In the genomic region with DNA sequence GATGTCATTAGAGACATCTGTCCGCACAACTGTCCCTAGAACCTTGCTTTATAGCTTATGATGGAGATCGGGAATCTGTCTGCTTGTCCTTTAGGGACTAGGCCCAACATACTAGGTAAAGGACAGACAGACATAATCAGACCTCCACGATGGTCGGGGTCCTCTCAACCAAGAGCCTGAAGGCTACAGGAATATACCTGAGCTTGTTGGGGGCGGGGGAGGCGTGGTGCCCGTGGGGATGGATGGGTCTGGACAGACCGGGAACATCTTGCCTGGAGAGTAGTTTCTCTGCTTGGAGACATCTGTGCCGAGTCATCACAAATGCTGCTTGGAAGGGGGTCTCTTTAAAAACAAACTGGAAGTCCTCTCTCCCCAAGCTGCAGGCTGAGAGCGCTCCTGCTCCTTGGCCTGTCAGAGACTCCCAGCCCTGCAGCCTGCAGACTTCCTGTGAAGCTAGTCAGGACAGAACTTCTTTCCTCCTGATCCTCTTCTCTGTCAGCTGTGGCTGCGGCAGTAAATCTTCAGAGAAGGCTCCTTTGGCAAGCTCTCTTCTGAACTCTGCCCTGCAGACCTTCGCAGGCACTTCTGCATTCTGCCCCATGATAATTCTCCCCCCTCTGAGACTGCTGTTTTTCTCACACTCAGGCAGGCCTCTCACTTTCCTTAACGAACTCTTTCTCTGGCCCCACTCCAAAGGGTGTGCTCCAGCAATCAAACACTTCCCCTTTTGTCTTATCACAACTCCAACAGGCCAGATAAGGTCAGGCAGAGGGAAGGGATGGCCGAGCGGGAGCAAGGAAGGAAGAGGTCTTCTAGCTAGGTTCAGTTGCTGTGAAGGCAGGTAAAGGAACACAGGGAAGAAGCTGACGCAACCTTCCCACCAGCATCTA, we compare ENCODE assay signal across 8 mouse cellular contexts.
DNase-seq lines count a peak whose midpoint lies in the region; ATAC-seq and TF ChIP-seq lines count a peak whose summit lies in the region.

No protein-coding gene starts in this region.

- TF ChIP-seq CTCF in CH12.LX (conservative IDR thresholded peaks at IDR 0.05 in 1 of 2, IDR thresholded peaks at IDR 0.05 in 1 of 2; ENCODE audit: low read depth in 2 of 2, low read length in 2 of 2), result no peak
- no peak for TF ChIP-seq CTCF in Patski (IDR thresholded peaks at IDR 0.05)
- no peak for TF ChIP-seq CTCF in kidney, adult 2 months (conservative IDR thresholded peaks at IDR 0.05; ENCODE audit: insufficient read depth, insufficient read length, low read depth, low read length)

- 0 out of 2 replicates have a peak overlapping the region, but pooled peaks have one; percentile 13 for H3K27ac ChIP-seq in CH12.LX (ENCODE audit: insufficient read depth, low read depth)
- H3K27ac ChIP-seq in kidney, adult 2 months (ENCODE audit: insufficient read depth, low read depth, low read length), result peak overlapping the region; percentile 73
- H3K27ac ChIP-seq in lung, embryonic 15.5 days, result peak overlapping the region; percentile 44; the same call in 1 of the 2 replicates
- H3K27ac ChIP-seq in stomach, embryonic 16.5 days (ENCODE audit: low read length), result peak overlapping the region; percentile 46
- H3K27ac ChIP-seq in hindbrain, embryonic 10.5 days, result no peak overlapping the region

- TF ChIP-seq EP300 in CH12.LX (IDR thresholded peaks at IDR 0.05; ENCODE audit: low read length), result no peak

- no peaks in the 10 kb centered on the region for H3K79me2 ChIP-seq in CH12.LX (replicated peaks; ENCODE audit: control insufficient read depth, extremely low read depth, insufficient read depth, poor library complexity, severe bottlenecking)

- no peak for TF ChIP-seq POLR2A in CH12.LX (IDR thresholded peaks at IDR 0.05; ENCODE audit: low read depth, low read length)
- no peak for TF ChIP-seq POLR2A in kidney, adult 2 months (IDR thresholded peaks at IDR 0.05; ENCODE audit: low read depth, low read length)

- H3K9me3 ChIP-seq in CH12.LX (replicated peaks; ENCODE audit: low read length), result no peaks in the 10 kb centered on the region
- no peaks in the 10 kb centered on the region for H3K9me3 ChIP-seq in lung, embryonic 15.5 days
- H3K9me3 ChIP-seq in stomach, embryonic 16.5 days (replicated peaks; ENCODE audit: control insufficient read depth, low read length), result no peaks in the 10 kb centered on the region
- H3K9me3 ChIP-seq in hindbrain, embryonic 10.5 days, result 0 out of 2 replicates have a peak, but pooled peaks cover 2% of the 10 kb centered on the region

- no peak overlapping the region for H3K9ac ChIP-seq in CH12.LX (ENCODE audit: insufficient read depth, low read depth)
- no peak overlapping the region for H3K9ac ChIP-seq in lung, embryonic 15.5 days
- H3K9ac ChIP-seq in stomach, embryonic 16.5 days (ENCODE audit: low read length), result peak overlapping the region; percentile 17; the same call in 1 of the 2 replicates

- no peak overlapping the region for H3K4me2 ChIP-seq in CH12.LX (ENCODE audit: insufficient read depth, low read depth, poor library complexity, severe bottlenecking)
- peak overlapping the region; percentile 20 for H3K4me2 ChIP-seq in lung, embryonic 15.5 days
- peak overlapping the region; percentile 31; the same call in 1 of the 2 replicates for H3K4me2 ChIP-seq in stomach, embryonic 16.5 days (ENCODE audit: low read depth, low read length)

- peaks cover 7 to 14% of the 10 kb centered on the region in 2 experiments for H3K4me1 ChIP-seq in CH12.LX (ENCODE audit: control insufficient read depth in 1 of 2, insufficient read depth in 2 of 2)
- peaks cover 8% of the 10 kb centered on the region; the same call in 1 of the 2 replicates for H3K4me1 ChIP-seq in kidney, adult 2 months (ENCODE audit: control insufficient read depth, insufficient read depth, low read length)
- peaks cover 14% of the 10 kb centered on the region for H3K4me1 ChIP-seq in lung, embryonic 15.5 days
- peaks cover 12% of the 10 kb centered on the region for H3K4me1 ChIP-seq in stomach, embryonic 16.5 days (ENCODE audit: control insufficient read depth, insufficient read depth, low read length)
- H3K4me1 ChIP-seq in hindbrain, embryonic 10.5 days (replicated peaks), result no peaks in the 10 kb centered on the region

- in situ Hi-C loops in CH12.LX (cut with MboI; ENCODE audit: low pct_ligation_motif_present, low pct_unique_long_range_greater_than_20kb, low sequenced_read_pairs) (no loop called here), Patski (cut with MboI; ENCODE audit: low pct_unique_long_range_greater_than_20kb) (no loop called here)

- TF ChIP-seq RAD21 in CH12.LX (IDR thresholded peaks at IDR 0.05; ENCODE audit: low read depth, low read length), result no peak

- peak; percentile 21 for DNase-seq in CH12.LX (ENCODE audit: extremely low read depth)
- DNase-seq in Patski (ENCODE audit: low read depth, low spot score), result peak; percentile 34
- peak; percentile 20 for DNase-seq in gastrocnemius, postnatal 14 days
- peak; percentile 91 for DNase-seq in kidney, adult 2 months
- no peak for DNase-seq in hindbrain, embryonic 10.5 days (ENCODE audit: low spot score)

- CTCF ChIA-PET in Patski (lab: Charles Lee), result interaction anchor here (1.1 kb wide), 1 partner anchor 15 kb away, joined by 4 read pairs; no protein-coding TSS in a partner anchor

- H3K36me3 ChIP-seq in CH12.LX (replicated peaks in 1 of 2; ENCODE audit: control insufficient read depth in 1 of 2, insufficient read depth in 1 of 2, low read length in 1 of 2), result no peaks in the 10 kb centered on the region
- no peaks in the 10 kb centered on the region for H3K36me3 ChIP-seq in kidney, adult 2 months (ENCODE audit: control insufficient read depth, insufficient read depth, low read length)
- H3K36me3 ChIP-seq in lung, embryonic 15.5 days, result no peaks in the 10 kb centered on the region
- H3K36me3 ChIP-seq in stomach, embryonic 16.5 days (ENCODE audit: control insufficient read depth, insufficient read depth, low read length), result no peaks in the 10 kb centered on the region
- no peaks in the 10 kb centered on the region for H3K36me3 ChIP-seq in hindbrain, embryonic 10.5 days

- H3K27me3 ChIP-seq in CH12.LX (replicated peaks) (no peaks in the 10 kb centered on the region), Patski (no peaks in the 10 kb centered on the region)
- no peaks in the 10 kb centered on the region for H3K27me3 ChIP-seq in kidney, adult 2 months (replicated peaks; ENCODE audit: control insufficient read depth, insufficient read depth, low read length)
- H3K27me3 ChIP-seq in lung, embryonic 15.5 days, result no peaks in the 10 kb centered on the region
- H3K27me3 ChIP-seq in stomach, embryonic 16.5 days (ENCODE audit: control insufficient read depth, insufficient read depth, low read length), result no peaks in the 10 kb centered on the region
- no peaks in the 10 kb centered on the region for H3K27me3 ChIP-seq in hindbrain, embryonic 10.5 days (ENCODE audit: insufficient read depth, poor library complexity, severe bottlenecking)

- intact Hi-C loops in gastrocnemius, postnatal 14 days (cut with DNase I; ENCODE audit: low total_unique reads), result no loop called here

- peak; percentile 29 for ATAC-seq in Patski
- ATAC-seq in lung, embryonic 15.5 days (ENCODE audit: borderline replicate concordance, extremely low read depth, low FRiP score, low TSS enrichment), result peak; percentile 65; the same call in 1 of the 2 replicates
- peak; percentile 68 for ATAC-seq in stomach, embryonic 16.5 days (ENCODE audit: insufficient read depth, low FRiP score)
- no peak for ATAC-seq in activated CD4-positive, CD25-positive, alpha-beta regulatory T cell, adult 4 months

- POLR2A ChIA-PET in Patski (lab: Charles Lee), result no interaction called here

- dilution Hi-C loops in CH12.LX (cut with MboI; ENCODE audit: extremely low pct_ligation_motif_present, extremely low pct_unique_long_range_greater_than_20kb, low sequenced_read_pairs), result no loop called here

- no peak overlapping the region for H3K4me3 ChIP-seq in CH12.LX (replicated peaks in 1 of 3; ENCODE audit: low read depth in 2 of 3, low read length in 2 of 3, poor library complexity in 1 of 3)
- no peak overlapping the region for H3K4me3 ChIP-seq in kidney, adult 2 months (ENCODE audit: insufficient read depth, low read depth, low read length)
- H3K4me3 ChIP-seq in lung, embryonic 15.5 days, result no peak overlapping the region
- H3K4me3 ChIP-seq in stomach, embryonic 16.5 days (replicated peaks; ENCODE audit: low read length), result no peak overlapping the region; the same call in 1 of the 2 replicates
- H3K4me3 ChIP-seq in hindbrain, embryonic 10.5 days, result no peak overlapping the region

- 34% methylated on average over 16 of the region's 16 CpGs for WGBS in kidney, adult 2 months
- 38% methylated on average over 16 of the region's 16 CpGs for WGBS in lung, embryonic 15.5 days
- WGBS in stomach, embryonic 16.5 days, result 37% methylated on average over 16 of the region's 16 CpGs
- WGBS in hindbrain, embryonic 10.5 days, result 64% methylated on average over 16 of the region's 16 CpGs

TF ChIP-seq in CH12.LX, 34 proteins besides CTCF, POLR2A, EP300 and RAD21:
- TF ChIP-seq NRF1 (IDR thresholded peaks at IDR 0.05; ENCODE audit: low read depth, low read length), result no peak
- no peak for TF ChIP-seq MAX (IDR thresholded peaks at IDR 0.05; ENCODE audit: low read length)
- no peak for TF ChIP-seq MYC (IDR thresholded peaks at IDR 0.05; ENCODE audit: low read depth, low read length)
- TF ChIP-seq NELFE (IDR thresholded peaks at IDR 0.05; ENCODE audit: low read depth, low read length), result no peak
- no peak for TF ChIP-seq SIN3A (IDR thresholded peaks at IDR 0.05; ENCODE audit: low read length)
- no peak for TF ChIP-seq TCF12 (IDR thresholded peaks at IDR 0.05; ENCODE audit: low read depth, low read length)
- no peak for TF ChIP-seq E2F4 (IDR thresholded peaks at IDR 0.05; ENCODE audit: insufficient replicate concordance, low read depth, low read length)
- TF ChIP-seq POLR2AphosphoS2 (IDR thresholded peaks at IDR 0.05; ENCODE audit: low read depth, low read length), result no peak
- no peak for TF ChIP-seq ZNF384 (IDR thresholded peaks at IDR 0.05; ENCODE audit: low read depth, low read length)
- no peak for TF ChIP-seq CHD1 (IDR thresholded peaks at IDR 0.05; ENCODE audit: low read depth, low read length)
- TF ChIP-seq HCFC1 (IDR thresholded peaks at IDR 0.05; ENCODE audit: low read depth, low read length), result no peak
- no peak for TF ChIP-seq PAX5 (IDR thresholded peaks at IDR 0.05; ENCODE audit: low read length)
- TF ChIP-seq SMC3 (IDR thresholded peaks at IDR 0.05; ENCODE audit: low read depth, low read length), result no peak
- TF ChIP-seq ZC3H11A (IDR thresholded peaks at IDR 0.05; ENCODE audit: low read depth, low read length), result no peak
- no peak for TF ChIP-seq BHLHE40 (IDR thresholded peaks at IDR 0.05; ENCODE audit: low read depth, low read length)
- no peak for TF ChIP-seq ELF1 (IDR thresholded peaks at IDR 0.05; ENCODE audit: low read depth, low read length)
- no peak for TF ChIP-seq USF1 (IDR thresholded peaks at IDR 0.05; ENCODE audit: low read depth, low read length)
- TF ChIP-seq CHD2 (IDR thresholded peaks at IDR 0.05; ENCODE audit: low read length), result no peak
- TF ChIP-seq UBTF (IDR thresholded peaks at IDR 0.05; ENCODE audit: low read depth, low read length), result no peak
- no peak for TF ChIP-seq TBP (conservative IDR thresholded peaks at IDR 0.05; ENCODE audit: low read depth, low read length)
